Mouse (Mus musculus) frontal cortex, postnatal 36 days (tissue): Measurements from ENCODE around the gene Mrap2.
A peak's percentile ranks its signal among the peaks of the same experiment; 100 is the strongest.

Experiments
- DNase-seq, 2 experiments: peaks; one replicate each; pipeline ENCODE4 v3.0.0; 2022; ENCODE audit warnings: low spot score in 2 of 2

Gene Mrap2

DNA sequence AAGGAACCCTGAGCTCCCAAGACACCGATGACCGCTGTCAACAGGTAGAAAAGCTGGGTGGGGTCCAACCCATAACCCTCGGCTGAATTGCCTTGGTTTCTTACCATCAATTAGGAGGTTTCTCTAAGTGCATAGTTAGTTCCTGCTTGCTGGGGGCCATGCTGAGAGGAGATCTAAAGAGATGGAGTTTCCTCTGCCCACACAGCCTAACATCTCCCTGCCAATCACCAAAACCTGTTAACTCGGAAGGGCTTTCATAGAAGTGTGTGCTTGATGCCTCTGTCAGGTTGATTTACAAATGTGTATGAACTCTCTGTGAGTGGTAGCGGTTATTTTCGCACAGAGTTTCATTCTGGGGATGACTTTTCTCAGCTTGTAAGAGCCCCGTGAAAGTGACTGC is 34.4 kb downstream of the Mrap2 start:
- no peak for DNase-seq

DNA sequence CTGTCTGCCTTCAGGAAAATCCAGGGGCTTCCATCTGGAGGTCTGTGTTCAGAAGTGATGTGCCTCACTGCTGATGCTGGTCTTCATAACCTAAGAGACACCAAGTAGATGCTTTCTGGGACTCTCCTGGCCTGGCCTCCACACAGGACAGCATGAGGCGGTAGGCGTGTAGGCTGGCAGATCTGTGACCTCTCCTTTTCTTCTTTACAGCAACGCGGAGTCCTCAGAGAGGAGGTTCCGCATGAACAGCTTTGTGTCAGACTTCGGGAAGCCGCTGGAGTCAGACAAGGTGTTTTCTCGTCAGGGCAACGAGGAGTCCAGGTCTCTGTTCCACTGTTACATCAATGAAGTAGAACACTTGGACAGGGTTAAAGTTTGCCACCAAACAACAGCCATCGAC is 38.1 kb downstream of the Mrap2 start:
- DNase-seq: no peak

DNA sequence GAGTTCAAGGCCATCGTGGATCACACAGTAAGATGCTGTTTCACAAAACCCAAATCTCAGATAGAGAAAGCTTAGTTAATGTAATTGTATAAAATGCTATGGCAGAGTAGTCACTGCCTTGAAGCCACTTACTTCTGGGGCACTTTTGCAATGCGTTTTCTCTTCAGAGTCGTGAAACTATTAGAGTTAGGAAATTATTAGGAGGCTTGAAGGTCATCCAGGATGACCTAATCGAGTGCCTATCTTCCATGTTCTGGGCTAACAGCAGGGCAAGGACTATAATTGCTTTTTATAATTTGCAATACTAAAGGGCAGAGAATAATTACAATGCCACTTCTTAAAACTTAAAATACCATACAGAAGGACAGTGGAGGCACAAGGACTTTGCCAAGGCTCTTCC is 43.2 kb downstream of the Mrap2 start:
- DNase-seq: no peak

DNA sequence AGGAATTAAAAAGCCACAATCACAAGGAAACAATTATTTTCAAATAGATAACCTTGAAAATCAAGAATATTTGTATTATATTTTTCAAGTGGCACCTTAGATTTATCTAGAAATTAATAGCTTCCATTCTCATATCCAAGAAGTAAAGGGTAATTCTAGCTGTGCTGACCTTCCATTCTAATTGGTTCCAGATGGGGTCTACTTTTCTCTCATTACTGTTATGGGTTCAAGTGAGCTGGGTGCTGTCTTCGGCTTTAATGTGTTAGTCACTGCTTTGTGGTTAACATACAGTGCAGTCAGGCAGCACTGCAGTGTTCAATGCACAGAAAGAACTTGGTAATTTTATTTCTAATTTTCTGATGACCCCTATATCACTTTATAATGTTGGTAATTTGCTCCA is 49.6 kb downstream of the Mrap2 start:
- no peak for DNase-seq

DNA sequence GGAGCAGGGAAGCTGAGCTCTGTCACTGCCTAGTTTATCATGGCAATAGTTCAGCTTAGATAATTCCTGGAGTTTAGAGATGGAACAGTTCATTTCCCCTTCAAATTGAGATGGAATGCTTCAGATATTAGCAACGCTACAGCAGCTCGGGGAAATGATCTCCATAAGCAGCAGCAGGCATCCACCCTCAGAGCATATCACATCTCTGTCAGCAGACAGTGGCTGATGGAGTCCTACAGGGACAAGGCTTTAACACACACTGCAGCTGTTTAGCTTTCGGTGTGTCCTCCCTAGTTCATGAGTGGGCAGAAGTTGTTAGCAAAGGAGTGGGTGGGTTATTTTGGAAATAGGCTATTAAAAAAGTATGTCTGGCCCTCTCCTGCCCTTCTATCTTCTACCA is 53.2 kb downstream of the Mrap2 start:
- no peak for DNase-seq

DNA sequence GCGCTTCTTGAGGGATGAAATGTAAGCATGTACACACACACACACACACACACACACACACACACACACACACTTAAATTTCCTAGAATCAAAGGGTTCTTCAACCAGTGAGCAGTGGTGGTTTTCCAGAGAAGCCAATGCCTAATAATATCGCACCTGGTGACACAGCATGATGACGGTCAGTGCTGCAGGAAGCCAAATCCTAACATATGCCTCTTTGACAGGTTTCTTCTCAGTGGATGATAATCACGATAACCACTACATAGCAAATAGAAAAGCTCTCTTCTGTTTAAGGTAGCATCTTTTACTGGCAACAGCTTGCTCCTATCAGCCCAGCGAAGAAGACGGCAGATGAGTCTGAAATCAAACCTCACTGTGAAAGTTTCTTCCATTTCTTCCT is 53.9 kb downstream of the Mrap2 start:
- DNase-seq: no peak

DNA sequence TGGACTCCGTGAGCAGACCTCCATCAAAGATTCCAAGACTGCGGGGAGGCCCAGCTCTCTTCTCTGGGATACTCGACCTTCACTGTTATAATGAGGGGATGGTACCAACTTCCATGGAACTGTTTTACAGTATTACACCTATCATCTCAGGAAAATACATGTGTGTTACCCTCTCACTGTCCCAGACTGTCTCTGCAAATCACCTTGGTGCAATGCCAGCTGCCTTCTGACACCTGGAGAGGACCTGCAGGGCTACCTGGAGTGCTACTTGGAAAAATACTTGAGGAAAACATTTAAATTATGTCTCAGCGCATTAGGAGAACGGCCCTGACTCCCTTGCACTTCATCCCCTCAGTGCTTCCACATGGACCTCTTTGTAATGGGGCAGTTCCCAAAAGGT is 56.3 kb downstream of the Mrap2 start:
- no peak for DNase-seq

DNA sequence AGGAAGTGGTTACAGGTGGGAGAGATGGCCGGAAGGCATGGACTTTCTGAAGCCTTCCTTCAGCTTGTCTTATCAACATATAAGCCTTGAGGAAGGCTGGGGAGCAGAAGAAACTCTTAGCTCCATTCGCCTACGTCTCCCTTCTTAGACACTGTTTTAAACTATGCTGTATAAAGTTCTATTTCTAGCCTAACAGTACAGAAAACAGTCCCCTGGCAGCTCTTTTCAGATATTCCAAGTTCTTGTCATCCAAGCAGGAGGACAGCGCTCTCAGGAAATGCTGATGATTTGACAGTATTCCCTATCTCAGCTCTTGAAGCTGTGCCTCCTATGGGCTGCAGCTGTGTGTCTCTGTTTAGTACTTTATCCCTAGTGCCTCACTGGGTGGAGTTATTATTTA is 56.8 kb downstream of the Mrap2 start:
- DNase-seq: no peak

DNA sequence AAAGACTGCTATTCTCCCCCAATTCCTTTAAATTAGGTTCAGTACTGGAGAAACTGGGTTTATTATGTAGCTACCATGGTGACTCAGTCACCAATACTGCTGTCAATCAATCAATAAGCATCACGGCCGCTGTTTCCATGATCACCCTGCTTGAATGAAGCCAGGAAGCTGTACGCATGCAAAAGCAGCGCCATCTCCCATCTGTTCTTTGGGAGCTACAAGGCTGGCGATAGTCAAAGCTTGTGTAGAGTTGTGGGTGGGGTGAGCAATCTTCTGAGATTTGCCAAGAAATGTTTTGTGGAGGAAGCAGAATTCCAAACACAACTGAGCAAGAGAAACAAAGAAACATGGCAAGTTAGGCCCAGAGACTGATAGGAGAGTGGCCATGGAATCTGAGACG is 58.3 kb downstream of the Mrap2 start:
- DNase-seq: peak; percentile 21 to 47

DNA sequence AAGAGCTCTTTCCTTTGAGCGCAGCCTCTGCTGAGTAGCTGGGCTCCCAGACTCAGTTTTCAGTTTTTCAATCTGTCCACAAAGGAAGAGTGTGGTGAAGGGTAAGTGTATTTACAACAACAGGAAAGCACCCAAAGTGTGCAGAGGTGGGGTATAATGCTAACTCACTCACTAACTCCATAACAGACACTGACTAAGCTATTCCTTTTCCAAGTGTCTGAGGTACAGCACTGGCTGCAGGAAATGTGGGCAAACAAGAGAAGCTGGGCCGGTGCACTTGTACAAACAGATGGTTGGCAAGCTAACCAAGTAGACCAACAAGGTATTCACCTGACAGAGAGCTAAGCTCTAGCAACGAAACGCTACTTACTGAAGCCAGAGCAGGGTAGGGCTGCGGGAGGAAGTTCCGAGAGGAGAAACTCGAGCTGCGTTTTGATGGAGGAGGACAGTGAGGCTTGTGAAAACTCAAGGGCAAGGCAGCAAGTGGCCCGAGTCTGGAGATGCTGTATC is 66.8 kb downstream of the Mrap2 start:
- DNase-seq: no peak

DNA sequence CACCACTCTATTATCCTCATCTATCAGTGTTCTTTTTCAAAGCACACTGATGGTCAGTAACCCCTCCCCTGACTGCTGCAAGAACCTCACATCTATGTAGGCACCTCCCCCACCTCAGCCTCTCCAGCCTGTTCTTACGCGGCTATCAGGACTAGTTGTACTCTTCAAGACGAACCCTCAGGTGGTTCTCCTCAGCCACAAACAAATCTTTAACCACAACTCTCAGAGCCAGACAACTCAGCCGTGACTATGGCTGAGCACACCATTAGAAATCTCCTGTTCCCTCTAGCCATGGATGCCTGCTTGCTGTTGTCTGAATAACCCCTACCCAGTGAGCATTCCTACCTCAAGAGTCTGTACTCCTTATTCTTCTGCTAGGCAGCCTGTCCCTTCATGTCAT is 69.1 kb downstream of the Mrap2 start:
- DNase-seq: no peak
